Mouse (Mus musculus) limb, embryonic 15.5 days (tissue): Measurements from ENCODE around the gene Opn3. TPM values are rescaled to one million over a fixed set of nuclear protein-coding genes. Genes with fewer than 3 reads are reported as not detected.

ENCODE experiments used
- ATAC-seq: fragments of 200-750 bp; cut with Nextera tagmentation; 2 replicates; pipeline ENCODE4 v1.8.0; 2017; ENCODE audit warnings: low read depth, moderate TSS enrichment; ENCODE audit not compliant: insufficient number of reproducible peaks, low FRiP score, low TSS enrichment
- H3K27ac ChIP-seq: fragments of 300-500 bp; sonication (generic); 2 replicates; pipeline ENCODE4 v1.5.1; 2015; ENCODE audit warnings: moderate library complexity, mild to moderate bottlenecking, inconsistent platforms
- H3K27me3 ChIP-seq: fragments of 300-500 bp; sonication (generic); 2 replicates; pipeline ENCODE4 v1.6.1; 2015; ENCODE audit warnings: inconsistent platforms
- H3K36me3 ChIP-seq: fragments of 300-500 bp; sonication (generic); 2 replicates; pipeline ENCODE4 v1.6.1; 2015; ENCODE audit warnings: inconsistent platforms
- H3K4me1 ChIP-seq: fragments of 300-500 bp; sonication (generic); 2 replicates; pipeline ENCODE4 v1.6.1; 2015; ENCODE audit warnings: inconsistent platforms
- H3K4me2 ChIP-seq: fragments of 300-500 bp; sonication (generic); 2 replicates; pipeline ENCODE4 v1.6.1; 2015; ENCODE audit warnings: mild to moderate bottlenecking, inconsistent platforms
- H3K4me3 ChIP-seq: fragments of 300-500 bp; sonication (generic); 2 replicates; pipeline ENCODE4 v1.5.1; 2015; ENCODE audit warnings: mild to moderate bottlenecking, inconsistent platforms
- H3K9ac ChIP-seq: fragments of 300-500 bp; sonication (generic); 2 replicates; pipeline ENCODE4 v1.6.1; 2015; ENCODE audit warnings: inconsistent platforms
- H3K9me3 ChIP-seq: fragments of 300-500 bp; sonication (generic); 2 replicates; pipeline ENCODE4 v1.6.1; 2016; ENCODE audit warnings: inconsistent platforms
- WGBS: fragments of 180-500 bp; shearing (Covaris S2); methylation state at CpG from one replicate; pipeline ENCODE4 v1.1.7; 2015; 5-methylcytosine and 5-hydroxymethylcytosine counted together
- polyA plus RNA-seq: library from polyadenylated mRNA; unstranded; fragments of >200 nt; fragmentation: Nextera tagmentation; extraction: Ambion mirVana; gene quantifications from 2 replicates; pipeline ENCODE4 v1.2.1, GENCODE M21; 2015

Opn3 gene
- 4.8 and 5.3 TPM in 2 replicates for polyA plus RNA-seq

- peak within 1 kb of the TSS; percentile 75 for H3K4me3 ChIP-seq
- H3K9me3 ChIP-seq, result no peaks in the 10 kb centered on the region
- H3K4me2 ChIP-seq, result peak within 1 kb of the TSS; percentile 92
- WGBS, result under 1% methylated on average over 56 of the region's 73 CpGs
- peak within 1 kb of the TSS; percentile 86 for H3K27ac ChIP-seq
- H3K27me3 ChIP-seq, result no peaks in the 10 kb centered on the region
- ATAC-seq, result peak; percentile 97
- 0 out of 2 replicates have a peak, but pooled peaks cover 9% of the 10 kb centered on the region for H3K36me3 ChIP-seq
- peak within 1 kb of the TSS; percentile 74 for H3K9ac ChIP-seq
- H3K4me1 ChIP-seq, result peaks cover 15% of the 10 kb centered on the region; the same call in 1 of the 2 replicates
Measured at GRCm38 (mm10) chr1:175692246-175692996, at the start of gene Opn3, which contains the start of gene Chml. Gene Opn3, minus strand, starts transcription at chr1:175692776. Gene Chml, minus strand, starts transcription at chr1:175692901.

DNA sequence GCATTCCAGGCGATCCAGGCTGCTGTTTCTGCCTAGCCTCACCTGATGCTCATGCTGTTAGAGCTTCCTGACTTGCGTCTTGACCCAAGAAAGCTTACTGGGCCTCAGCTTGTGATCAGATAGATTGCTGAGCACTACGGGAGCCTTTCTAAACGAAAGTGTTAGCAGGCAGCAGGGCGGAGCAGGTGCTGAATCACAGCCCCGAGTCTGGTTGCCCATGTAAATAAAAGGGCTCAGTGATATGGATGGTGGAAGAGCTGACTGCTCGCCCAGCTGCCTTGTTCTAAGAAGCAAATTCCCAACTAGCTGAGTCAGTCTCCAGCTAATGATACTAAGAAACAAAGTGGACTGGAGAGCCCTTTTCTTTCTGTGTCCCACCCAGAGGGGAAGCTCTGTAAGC, 33.2 kb upstream of the Opn3 start:
- no peak for ATAC-seq
- H3K27me3 ChIP-seq, result no peaks in the 10 kb centered on the region
- no peak overlapping the region for H3K9ac ChIP-seq
- no peaks in the 10 kb centered on the region for H3K36me3 ChIP-seq
- H3K4me1 ChIP-seq, result no peaks in the 10 kb centered on the region
- no peak overlapping the region for H3K27ac ChIP-seq
- no peaks in the 10 kb centered on the region for H3K9me3 ChIP-seq
- no peak overlapping the region for H3K4me2 ChIP-seq
- no peak overlapping the region for H3K4me3 ChIP-seq
- 31% methylated on average over 7 of the region's 7 CpGs for WGBS

DNA sequence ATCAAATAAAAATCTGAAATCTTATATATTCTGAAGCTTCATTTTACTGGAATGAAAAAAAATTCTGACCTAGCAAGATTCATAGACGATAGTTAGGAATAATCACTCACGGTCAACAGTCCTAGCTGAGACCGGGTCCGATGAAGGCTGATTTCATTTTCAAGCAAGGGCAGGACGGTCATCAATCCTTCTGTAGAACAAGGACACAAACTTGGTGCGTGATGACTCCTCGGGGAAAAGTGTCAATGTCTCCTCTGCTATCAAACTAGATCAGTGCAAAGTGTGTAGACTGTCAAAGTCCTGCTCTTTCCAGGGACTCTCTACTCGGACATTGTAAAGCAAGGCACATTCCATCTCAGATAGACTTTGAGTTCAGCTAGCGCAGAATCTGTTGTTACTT, 24.3 kb upstream of the Opn3 start:
- Histone ChIP-seq H3K4me1 (0 out of 2 replicates have a peak, but pooled peaks cover 3% of the 10 kb centered on the region), H3K27ac (no peak overlapping the region), H3K4me3 (no peak overlapping the region), H3K9ac (no peak overlapping the region), H3K9me3 (no peaks in the 10 kb centered on the region), H3K4me2 (no peak overlapping the region), H3K36me3 (no peaks in the 10 kb centered on the region), H3K27me3 (no peaks in the 10 kb centered on the region)
- 88% methylated on average over 9 of the region's 9 CpGs for WGBS
- no peak for ATAC-seq

DNA sequence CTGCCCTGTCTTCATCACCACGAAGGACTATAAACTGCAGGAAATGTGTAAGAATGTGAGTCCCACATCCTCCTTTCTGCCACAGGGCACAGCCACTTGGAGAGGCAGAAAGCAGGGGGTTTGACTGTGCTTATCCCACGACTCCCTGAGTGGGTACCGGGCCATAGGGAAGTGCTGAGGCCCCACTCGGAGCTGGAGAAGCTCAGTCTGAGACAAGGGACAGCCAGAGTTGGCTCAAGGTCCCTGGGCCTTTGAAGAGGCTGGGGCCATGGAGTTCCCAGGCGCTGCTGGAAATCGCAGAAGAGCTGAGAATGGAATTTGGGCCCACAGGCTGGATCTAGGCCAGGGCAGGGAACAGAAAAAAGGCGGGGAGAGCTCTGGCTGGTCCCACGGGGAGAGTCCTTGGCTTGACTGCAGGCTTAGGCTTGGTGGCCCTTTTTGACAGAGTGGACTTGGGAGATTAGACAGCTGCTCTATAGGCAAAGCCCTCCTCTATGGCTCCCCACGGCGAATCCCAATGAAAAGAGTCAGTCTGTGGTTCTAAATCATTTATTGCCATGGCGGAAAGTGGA, 19.8 kb upstream of the Opn3 start:
- 67% methylated on average over 11 of the region's 11 CpGs for WGBS

GRCm38 (mm10) chr1:175708013-175708412, 15.4 kb upstream of the Opn3 start:
- Histone ChIP-seq H3K27me3 (no peaks in the 10 kb centered on the region), H3K4me2 (no peak overlapping the region), H3K4me3 (no peak overlapping the region), H3K36me3 (no peaks in the 10 kb centered on the region), H3K27ac (no peak overlapping the region), H3K4me1 (0 out of 2 replicates have a peak, but pooled peaks cover 3% of the 10 kb centered on the region), H3K9me3 (no peaks in the 10 kb centered on the region), H3K9ac (no peak overlapping the region)
- ATAC-seq, result no peak

More for the DNA sequence above, 19.8 kb upstream of the Opn3 start:
- ATAC-seq, result no peak
- Histone ChIP-seq H3K9me3 (no peaks in the 10 kb centered on the region), H3K9ac (no peak overlapping the region), H3K4me3 (no peak overlapping the region), H3K27me3 (no peaks in the 10 kb centered on the region), H3K27ac (no peak overlapping the region), H3K36me3 (no peaks in the 10 kb centered on the region), H3K4me2 (no peak overlapping the region), H3K4me1 (0 out of 2 replicates have a peak, but pooled peaks cover 3% of the 10 kb centered on the region)

DNA sequence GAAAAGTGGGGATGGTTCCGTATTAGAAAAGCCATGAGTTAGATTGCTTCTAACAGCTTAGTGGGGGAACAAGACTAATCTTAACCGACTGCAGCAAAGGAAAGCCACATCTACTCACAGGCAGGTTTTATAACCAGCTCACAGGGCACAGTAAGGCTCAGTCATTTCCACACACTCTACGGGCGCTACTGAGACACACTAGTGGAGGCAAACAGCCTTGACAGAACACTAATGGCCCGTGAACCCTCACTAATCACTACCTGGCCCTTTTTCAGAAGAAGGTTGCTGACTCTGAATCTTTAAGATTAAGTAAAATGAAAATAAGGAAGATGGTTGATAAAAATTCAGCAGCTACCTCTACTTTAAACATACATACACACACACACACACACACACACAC, 15.0 kb upstream of the Opn3 start:
- Histone ChIP-seq H3K27me3 (no peaks in the 10 kb centered on the region), H3K36me3 (no peaks in the 10 kb centered on the region), H3K9ac (no peak overlapping the region), H3K4me2 (no peak overlapping the region), H3K9me3 (no peaks in the 10 kb centered on the region), H3K27ac (no peak overlapping the region), H3K4me1 (0 out of 2 replicates have a peak, but pooled peaks cover 3% of the 10 kb centered on the region), H3K4me3 (no peak overlapping the region)
- WGBS, result 54% methylated on average over 5 of the region's 5 CpGs
- no peak for ATAC-seq

DNA sequence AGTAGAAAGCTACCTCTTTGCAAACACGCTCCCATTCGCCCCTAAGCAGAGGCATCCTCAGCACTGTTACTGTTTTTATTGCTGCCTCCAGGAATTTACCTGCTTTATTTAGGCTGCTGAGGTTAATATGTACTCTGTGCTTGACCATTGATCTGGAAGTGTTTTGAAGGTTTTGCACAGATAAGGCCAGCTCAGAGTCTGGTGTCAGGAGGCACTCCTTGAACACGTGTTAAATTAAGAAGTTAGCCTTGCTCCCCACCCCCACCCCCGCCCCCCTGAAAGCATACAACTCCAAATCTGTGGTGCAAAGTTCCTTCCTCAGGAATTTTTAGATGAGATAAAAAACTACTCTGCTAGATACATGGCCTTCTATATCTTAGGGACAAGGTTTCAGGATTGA, 8.6 kb upstream of the Opn3 start:
- 67% methylated on average over 4 of the region's 4 CpGs for WGBS

DNA sequence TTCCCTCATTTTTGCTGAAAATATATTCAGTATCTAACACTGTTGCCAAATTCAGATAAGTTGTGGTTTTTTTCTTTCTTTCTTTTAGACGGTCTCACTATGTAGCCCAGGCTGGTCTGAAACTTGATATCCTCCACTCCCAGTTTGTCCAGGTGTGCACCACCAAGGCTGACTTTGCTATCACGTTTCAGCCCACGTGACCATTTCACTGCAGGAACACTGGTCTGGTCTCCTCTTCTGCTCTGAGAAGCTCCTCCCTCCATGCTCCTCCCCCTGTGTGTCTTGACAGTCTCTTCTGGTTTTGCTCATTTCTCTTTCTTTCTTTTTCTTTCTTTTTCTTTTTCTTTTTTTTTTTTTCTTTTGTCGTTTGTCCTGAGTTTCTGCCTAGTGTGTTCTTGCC, 7.2 kb upstream of the Opn3 start:
- no peaks in the 10 kb centered on the region for H3K27me3 ChIP-seq
- H3K9ac ChIP-seq, result no peak overlapping the region
- no peak overlapping the region for H3K4me2 ChIP-seq
- no peak for ATAC-seq
- no peaks in the 10 kb centered on the region for H3K36me3 ChIP-seq
- H3K4me1 ChIP-seq, result no peaks in the 10 kb centered on the region
- no peak overlapping the region for H3K4me3 ChIP-seq
- H3K9me3 ChIP-seq, result no peaks in the 10 kb centered on the region
- peak overlapping the region; percentile 17; the same call in 1 of the 2 replicates for H3K27ac ChIP-seq
- WGBS, result 26% methylated on average over 4 of the region's 4 CpGs

More for the DNA sequence above, 8.6 kb upstream of the Opn3 start:
- Histone ChIP-seq H3K36me3 (no peaks in the 10 kb centered on the region), H3K9me3 (no peaks in the 10 kb centered on the region), H3K27ac (no peak overlapping the region), H3K4me1 (no peaks in the 10 kb centered on the region), H3K4me3 (no peak overlapping the region), H3K27me3 (no peaks in the 10 kb centered on the region), H3K9ac (no peak overlapping the region), H3K4me2 (no peak overlapping the region)
- ATAC-seq, result no peak

- 57% methylated on average over 3 of the region's 3 CpGs for WGBS
- H3K27ac ChIP-seq, result peak overlapping the region; percentile 17; the same call in 1 of the 2 replicates
- H3K9me3 ChIP-seq, result no peaks in the 10 kb centered on the region
- ATAC-seq, result no peak
- no peaks in the 10 kb centered on the region for H3K27me3 ChIP-seq
- no peaks in the 10 kb centered on the region for H3K4me1 ChIP-seq
- no peak overlapping the region for H3K4me3 ChIP-seq
- no peak overlapping the region for H3K4me2 ChIP-seq
- no peaks in the 10 kb centered on the region for H3K36me3 ChIP-seq
- no peak overlapping the region for H3K9ac ChIP-seq
Measured at GRCm38 (mm10) chr1:175699375-175699774, 6.8 kb upstream of the Opn3 start.

- ATAC-seq, result no peak
- Histone ChIP-seq H3K9ac (no peak within 1 kb of the TSS), H3K36me3 (no peaks in the 10 kb centered on the region), H3K4me3 (no peak within 1 kb of the TSS), H3K9me3 (no peaks in the 10 kb centered on the region), H3K4me2 (no peak within 1 kb of the TSS), H3K4me1 (peaks cover 6% of the 10 kb centered on the region; the same call in 1 of the 2 replicates), H3K27ac (peak within 1 kb of the TSS; percentile 17; the same call in 1 of the 2 replicates), H3K27me3 (no peaks in the 10 kb centered on the region)
- 89% methylated on average over 1 of the region's 1 CpGs for WGBS
Measured at GRCm38 (mm10) chr1:175698293-175698692, 5.7 kb upstream of the Opn3 start, which contains the start of gene Wdr64. Gene Wdr64, plus strand, starts transcription at chr1:175698593.

DNA sequence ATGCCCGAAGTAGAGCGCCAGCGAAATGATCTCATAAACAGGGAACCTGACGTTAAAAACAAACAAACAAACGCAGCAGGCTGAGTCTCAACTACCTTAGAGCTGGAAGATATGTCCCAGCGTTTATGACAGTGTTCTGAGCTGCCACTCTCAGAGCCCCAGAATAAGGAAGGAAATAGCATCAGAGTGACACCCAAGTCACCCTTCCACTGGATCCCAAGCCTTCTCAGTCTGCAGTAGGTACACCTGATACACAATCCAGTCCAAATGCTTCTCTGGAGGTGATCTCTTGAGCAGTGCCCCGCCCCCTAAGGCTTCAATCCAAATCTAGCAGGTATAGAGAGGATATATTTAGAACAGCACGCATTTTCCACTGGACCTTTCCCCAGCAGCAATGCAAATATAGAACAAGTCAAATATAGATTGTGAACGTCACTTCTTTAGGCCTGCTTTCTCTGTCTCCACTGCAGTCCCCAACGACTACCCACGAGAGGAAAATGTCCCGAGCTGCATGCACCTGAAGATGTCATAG, 919 bp upstream of the Opn3 start:
- 38% methylated on average over 12 of the region's 12 CpGs for WGBS
- H3K27me3 ChIP-seq, result no peaks in the 10 kb centered on the region
- no peaks in the 10 kb centered on the region for H3K9me3 ChIP-seq
- ATAC-seq, result no peak
- H3K27ac ChIP-seq, result peak overlapping the region; percentile 47; the same call in 1 of the 2 replicates
- H3K4me1 ChIP-seq, result peaks cover 15% of the 10 kb centered on the region; the same call in 1 of the 2 replicates
- H3K4me3 ChIP-seq, result peak overlapping the region; percentile 75
- H3K9ac ChIP-seq, result no peak overlapping the region
- H3K4me2 ChIP-seq, result peak overlapping the region; percentile 92
- no peaks in the 10 kb centered on the region for H3K36me3 ChIP-seq

- under 1% methylated on average over 17 of the region's 17 CpGs for WGBS
- no peaks in the 10 kb centered on the region for H3K27me3 ChIP-seq
- peak overlapping the region; percentile 47; the same call in 1 of the 2 replicates for H3K27ac ChIP-seq
- ATAC-seq, result no peak
- H3K9me3 ChIP-seq, result no peaks in the 10 kb centered on the region
- no peak overlapping the region for H3K9ac ChIP-seq
- 0 out of 2 replicates have a peak, but pooled peaks cover 4% of the 10 kb centered on the region for H3K36me3 ChIP-seq
- H3K4me2 ChIP-seq, result peak overlapping the region; percentile 92
- H3K4me1 ChIP-seq, result peaks cover 15% of the 10 kb centered on the region; the same call in 1 of the 2 replicates
- H3K4me3 ChIP-seq, result peak overlapping the region; percentile 75
Measured at GRCm38 (mm10) chr1:175692997-175693361, 403 bp upstream of the Opn3 start.
